Mouse (Mus musculus): ENCODE measurements around the gene Cdkal1. TPM values are rescaled to one million over a fixed set of nuclear protein-coding genes. Genes with fewer than 3 reads are reported as not detected.

The Cdkal1 gene
- polyA plus RNA-seq, 1 experiment from 2014 or later = 14.7 TPM

DNA sequence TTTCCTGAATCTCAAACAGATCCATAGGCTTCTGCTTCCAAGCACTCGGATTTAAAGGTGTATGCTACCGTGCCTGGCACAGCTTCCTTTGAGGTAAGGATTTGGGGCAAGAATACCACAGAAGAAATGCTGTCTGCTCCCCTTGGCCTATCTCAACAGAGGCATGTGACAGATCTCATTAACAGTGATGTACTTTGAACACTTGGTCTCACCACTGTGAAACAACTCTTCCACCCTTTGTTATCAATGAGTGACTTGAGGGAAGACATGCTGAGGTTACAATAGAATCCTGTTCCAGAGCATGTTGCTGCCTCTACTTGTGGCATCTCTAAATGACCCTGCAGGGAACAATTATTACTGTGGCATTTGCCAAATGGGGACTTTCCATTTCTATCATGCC is 4.6 kb upstream of the Cdkal1 start:
- TF ChIP-seq CTCF (IDR thresholded peaks at IDR 0.05; ENCODE audit: low read depth) (no peak), EP300 (optimal IDR thresholded peaks at IDR 0.05) (no peak)
- H3K9me3 ChIP-seq (ENCODE audit: control insufficient read depth, low read length) = no peaks in the 10 kb centered on the region
- no peak for DNase-seq (ENCODE audit: low spot score)
- no peaks in the 10 kb centered on the region for H3K4me1 ChIP-seq (replicated peaks; ENCODE audit: control insufficient read depth, insufficient read depth)
- H3K4me3 ChIP-seq (ENCODE audit: low read depth, low read length) = no peak overlapping the region
- no peaks in the 10 kb centered on the region for H3K36me3 ChIP-seq (ENCODE audit: control insufficient read depth, insufficient read depth, low read length)
- no peaks in the 10 kb centered on the region for H3K27me3 ChIP-seq (ENCODE audit: control insufficient read depth, insufficient read depth, low read length)
- H3K27ac ChIP-seq (replicated peaks) = no peak overlapping the region
- no peak for ATAC-seq (ENCODE audit: low FRiP score, low TSS enrichment)
- no peak overlapping the region for H3K9ac ChIP-seq (ENCODE audit: low read length)
- no peak overlapping the region for H3K4me2 ChIP-seq (replicated peaks; ENCODE audit: low read depth)
- WGBS = 53% methylated on average over 2 of the region's 2 CpGs

DNA sequence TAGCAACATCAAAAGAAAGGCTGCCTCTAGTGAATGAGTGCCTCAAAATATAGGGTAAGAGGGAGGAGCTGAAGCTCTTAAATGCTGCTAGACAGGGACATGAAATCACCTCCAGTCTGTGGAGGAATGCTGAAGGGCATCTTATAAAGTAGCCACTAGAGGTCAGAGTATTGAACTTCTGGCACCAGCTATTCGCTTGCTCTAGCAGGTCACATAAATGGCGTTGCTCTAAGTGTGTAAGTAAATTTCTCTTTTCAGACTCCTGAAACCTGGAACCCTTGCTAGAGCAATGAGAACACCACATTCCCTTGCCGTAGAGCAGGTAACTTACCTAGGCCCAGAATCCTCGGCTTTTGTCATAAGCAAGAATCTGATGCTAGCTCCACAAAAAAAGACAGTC is 2.0 kb upstream of the Cdkal1 start:
- Histone ChIP-seq H3K4me3 (ENCODE audit: low read depth, low read length) (no peak overlapping the region), H3K4me2 (replicated peaks; ENCODE audit: low read depth) (no peak overlapping the region), H3K9me3 (ENCODE audit: control insufficient read depth, low read length) (no peaks in the 10 kb centered on the region), H3K36me3 (ENCODE audit: control insufficient read depth, insufficient read depth, low read length) (no peaks in the 10 kb centered on the region), H3K9ac (ENCODE audit: low read length) (no peak overlapping the region), H3K27ac (replicated peaks) (no peak overlapping the region), H3K27me3 (ENCODE audit: control insufficient read depth, insufficient read depth, low read length) (no peaks in the 10 kb centered on the region), H3K4me1 (replicated peaks; ENCODE audit: control insufficient read depth, insufficient read depth) (no peaks in the 10 kb centered on the region; the same call in 1 of the 2 replicates)
- TF ChIP-seq CTCF (IDR thresholded peaks at IDR 0.05; ENCODE audit: low read depth) (peak; percentile 77), EP300 (optimal IDR thresholded peaks at IDR 0.05) (no peak)
- 8% methylated on average over 4 of the region's 4 CpGs for WGBS
- ATAC-seq (ENCODE audit: low FRiP score, low TSS enrichment) (peak; percentile 67; the same call in 1 of the 2 replicates), DNase-seq (ENCODE audit: low spot score) (no peak)

DNA sequence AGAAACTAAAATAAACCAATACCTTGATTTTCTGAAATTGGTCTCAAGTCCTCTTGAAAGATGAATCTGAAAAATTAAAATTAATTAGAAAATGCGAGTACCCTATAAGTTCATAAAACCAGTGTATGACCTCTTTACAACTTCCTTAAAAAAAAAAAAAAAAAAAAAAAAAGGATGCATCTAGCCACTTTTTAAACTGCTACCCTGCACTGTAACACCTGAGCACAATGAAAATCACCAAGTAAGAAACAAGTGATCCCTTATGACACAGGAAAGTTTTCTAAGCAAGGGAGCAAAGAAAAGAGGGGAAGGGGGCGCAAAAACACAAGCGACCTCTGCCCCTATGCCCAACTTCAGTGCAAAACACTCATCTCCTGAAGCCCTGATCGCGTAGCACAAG is 598 bp downstream of the Cdkal1 start:
- Histone ChIP-seq H3K36me3 (ENCODE audit: control insufficient read depth, insufficient read depth, low read length) (no peaks in the 10 kb centered on the region), H3K4me1 (replicated peaks; ENCODE audit: control insufficient read depth, insufficient read depth) (no peaks in the 10 kb centered on the region; the same call in 1 of the 2 replicates), H3K9me3 (ENCODE audit: control insufficient read depth, low read length) (no peaks in the 10 kb centered on the region), H3K27me3 (ENCODE audit: control insufficient read depth, insufficient read depth, low read length) (no peaks in the 10 kb centered on the region), H3K27ac (replicated peaks) (peak overlapping the region; percentile 74), H3K4me3 (ENCODE audit: low read depth, low read length) (peak overlapping the region; percentile 57), H3K9ac (ENCODE audit: low read length) (peak overlapping the region; percentile 68), H3K4me2 (replicated peaks; ENCODE audit: low read depth) (peak overlapping the region; percentile 64)
- DNase-seq (ENCODE audit: low spot score) = no peak
- under 1% methylated on average over 5 of the region's 5 CpGs for WGBS
- ATAC-seq (ENCODE audit: low FRiP score, low TSS enrichment) = no peak
- TF ChIP-seq EP300 (optimal IDR thresholded peaks at IDR 0.05) (no peak), CTCF (IDR thresholded peaks at IDR 0.05; ENCODE audit: low read depth) (no peak)

DNA sequence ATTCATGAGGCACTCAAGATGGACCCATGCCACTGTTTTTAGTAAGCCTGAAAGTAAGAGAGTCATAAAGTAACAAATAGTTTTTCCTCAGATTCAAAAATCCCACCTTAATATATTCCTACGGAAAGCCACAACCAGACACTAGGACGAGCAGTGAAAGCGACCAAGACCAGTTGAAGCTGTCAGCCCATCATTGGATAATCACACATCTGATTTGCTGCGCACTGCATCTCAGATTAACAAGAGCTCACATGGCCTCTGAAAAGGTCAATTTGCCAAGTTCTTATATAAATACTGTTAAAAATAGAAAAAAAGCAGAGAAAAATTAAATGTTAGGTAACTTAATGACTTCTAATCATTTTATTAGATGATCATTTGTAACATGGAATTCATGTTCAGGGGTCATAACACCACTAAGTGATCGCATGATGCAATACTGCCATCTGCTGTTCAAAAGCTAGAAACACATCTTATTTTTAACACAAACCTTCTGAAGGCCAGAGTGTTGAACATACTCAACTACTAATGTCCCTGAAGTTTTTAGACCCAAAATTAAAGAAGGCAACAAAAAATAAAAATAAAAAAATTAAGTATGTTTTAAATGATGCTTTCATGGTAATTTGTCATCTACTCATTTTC is 16.9 kb downstream of the Cdkal1 start:
- no peaks in the 10 kb centered on the region for H3K4me1 ChIP-seq (replicated peaks; ENCODE audit: control insufficient read depth, insufficient read depth)
- no peak overlapping the region for H3K27ac ChIP-seq (replicated peaks)
- TF ChIP-seq CTCF (IDR thresholded peaks at IDR 0.05; ENCODE audit: low read depth) (peak; percentile 90), EP300 (optimal IDR thresholded peaks at IDR 0.05) (no peak)
- 58% methylated on average over 5 of the region's 5 CpGs for WGBS
- no peak overlapping the region for H3K9ac ChIP-seq (ENCODE audit: low read length)
- H3K4me3 ChIP-seq (ENCODE audit: low read depth, low read length) = no peak overlapping the region
- H3K4me2 ChIP-seq (replicated peaks; ENCODE audit: low read depth) = no peak overlapping the region
- ATAC-seq (ENCODE audit: low FRiP score, low TSS enrichment) = no peak
- H3K27me3 ChIP-seq (ENCODE audit: control insufficient read depth, insufficient read depth, low read length) = no peaks in the 10 kb centered on the region
- no peak for DNase-seq (ENCODE audit: low spot score)
- no peaks in the 10 kb centered on the region for H3K9me3 ChIP-seq (ENCODE audit: control insufficient read depth, low read length)
- H3K36me3 ChIP-seq (ENCODE audit: control insufficient read depth, insufficient read depth, low read length) = no peaks in the 10 kb centered on the region

DNA sequence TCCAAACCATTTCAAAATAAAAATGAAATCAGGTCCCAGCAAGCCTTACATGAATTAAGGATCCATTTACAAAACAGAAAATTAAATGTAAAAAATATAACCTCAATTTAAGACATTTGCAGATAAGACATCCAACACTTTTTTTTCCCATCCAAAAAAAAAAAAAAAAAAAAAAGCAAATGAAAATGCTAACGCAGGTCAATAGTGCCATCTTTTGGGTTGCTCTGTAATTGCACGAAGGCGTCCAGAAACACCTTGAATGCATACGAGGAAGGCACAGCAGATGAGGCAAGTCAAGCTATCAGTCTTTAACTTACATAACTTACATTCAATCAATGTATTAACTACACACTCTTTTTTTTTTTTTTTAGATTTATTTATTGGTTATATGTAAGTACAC is 20.3 kb downstream of the Cdkal1 start:
- peak; percentile 44 for DNase-seq (ENCODE audit: low spot score)
- H3K4me3 ChIP-seq (ENCODE audit: low read depth, low read length) = no peak overlapping the region
- TF ChIP-seq CTCF (IDR thresholded peaks at IDR 0.05; ENCODE audit: low read depth) (peak; percentile 87), EP300 (optimal IDR thresholded peaks at IDR 0.05) (no peak)

DNA sequence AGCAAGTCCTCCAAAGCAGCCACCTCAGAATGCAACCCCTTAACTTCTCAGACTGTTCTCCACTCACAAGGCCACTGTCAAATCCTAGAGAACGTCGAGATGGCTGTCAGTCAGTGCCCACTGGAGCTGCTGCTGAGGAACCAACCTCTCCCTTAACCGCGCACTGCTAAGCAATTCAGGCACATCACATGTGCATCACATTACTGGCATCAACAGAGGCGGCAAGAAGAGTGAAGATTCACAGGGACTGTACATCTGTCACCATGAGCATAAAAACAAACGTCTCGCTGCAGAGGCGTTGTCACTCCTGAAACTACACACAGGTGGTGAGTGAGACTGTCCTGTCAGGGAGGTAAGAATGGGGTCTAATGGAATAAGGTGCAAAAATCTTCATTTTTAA is 21.7 kb downstream of the Cdkal1 start:
- Histone ChIP-seq H3K4me3 (ENCODE audit: low read depth, low read length) (no peak overlapping the region), H3K27ac (replicated peaks) (no peak overlapping the region), H3K36me3 (ENCODE audit: control insufficient read depth, insufficient read depth, low read length) (no peaks in the 10 kb centered on the region), H3K27me3 (ENCODE audit: control insufficient read depth, insufficient read depth, low read length) (no peaks in the 10 kb centered on the region), H3K9ac (ENCODE audit: low read length) (no peak overlapping the region), H3K4me1 (replicated peaks; ENCODE audit: control insufficient read depth, insufficient read depth) (no peaks in the 10 kb centered on the region), H3K4me2 (replicated peaks; ENCODE audit: low read depth) (no peak overlapping the region), H3K9me3 (ENCODE audit: control insufficient read depth, low read length) (no peaks in the 10 kb centered on the region)
- TF ChIP-seq EP300 (optimal IDR thresholded peaks at IDR 0.05) (no peak), CTCF (IDR thresholded peaks at IDR 0.05; ENCODE audit: low read depth) (no peak)
- DNase-seq (ENCODE audit: low spot score) (no peak), ATAC-seq (ENCODE audit: low FRiP score, low TSS enrichment) (no peak)
- WGBS = 85% methylated on average over 8 of the region's 8 CpGs

More for the DNA sequence above, 20.3 kb downstream of the Cdkal1 start:
- Histone ChIP-seq H3K9me3 (ENCODE audit: control insufficient read depth, low read length) (no peaks in the 10 kb centered on the region), H3K4me2 (replicated peaks; ENCODE audit: low read depth) (no peak overlapping the region), H3K36me3 (ENCODE audit: control insufficient read depth, insufficient read depth, low read length) (no peaks in the 10 kb centered on the region), H3K27ac (replicated peaks) (no peak overlapping the region), H3K9ac (ENCODE audit: low read length) (no peak overlapping the region), H3K27me3 (ENCODE audit: control insufficient read depth, insufficient read depth, low read length) (no peaks in the 10 kb centered on the region), H3K4me1 (replicated peaks; ENCODE audit: control insufficient read depth, insufficient read depth) (no peaks in the 10 kb centered on the region)
- 24% methylated on average over 4 of the region's 4 CpGs for WGBS
- no peak for ATAC-seq (ENCODE audit: low FRiP score, low TSS enrichment)
